8 mouse cellular contexts compared by ENCODE assay signal in the genomic region with DNA sequence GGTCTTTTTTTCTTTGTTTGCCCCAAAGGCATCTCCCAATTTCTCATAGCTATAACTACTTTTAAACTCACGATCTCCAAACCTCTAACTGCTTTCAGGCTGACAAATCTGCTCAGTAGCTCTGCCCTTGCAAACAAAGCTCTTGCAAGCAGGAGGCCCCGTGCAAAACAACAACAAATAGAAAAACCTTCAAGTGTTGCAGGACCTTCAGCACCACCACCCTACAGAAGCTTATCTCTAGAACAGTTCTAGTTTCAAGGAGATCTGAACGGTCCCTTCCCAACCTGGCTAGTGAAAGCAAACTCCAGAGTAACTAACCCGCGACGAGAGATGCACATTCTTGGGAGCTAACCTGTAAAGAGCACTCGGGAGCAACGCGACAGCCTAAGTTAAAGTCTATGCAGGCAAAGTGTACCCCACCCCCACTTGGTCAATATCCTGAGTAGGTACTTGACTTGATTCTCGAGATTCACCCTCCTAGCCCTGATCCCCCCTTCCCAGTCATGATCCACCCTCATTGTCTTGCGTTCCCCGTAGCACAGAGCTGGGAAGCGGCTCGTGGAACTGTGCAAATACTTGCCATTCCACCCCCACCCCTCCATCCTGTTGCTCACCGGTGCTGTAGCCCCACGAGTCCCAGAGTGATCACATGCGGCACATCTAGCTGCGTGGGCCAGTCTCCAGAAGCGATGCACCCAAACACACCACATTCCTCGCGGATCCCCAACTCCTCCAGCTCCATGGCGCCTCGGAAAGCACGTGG. TPM values are rescaled to one million over a fixed set of nuclear protein-coding genes. Genes with fewer than 3 reads are reported as not detected.
DNase-seq lines count a peak whose midpoint lies in the region; ATAC-seq and TF ChIP-seq lines count a peak whose summit lies in the region.

No protein-coding gene starts in this region.

- peak overlapping the region; percentile 80 for H3K4me3 ChIP-seq in layer of hippocampus, adult 2 months
- peak overlapping the region; percentile 67 for H3K4me3 ChIP-seq in forebrain, embryonic 15.5 days
- H3K4me3 ChIP-seq in liver, embryonic 15.5 days (replicated peaks): peak overlapping the region; percentile 75
- H3K4me3 ChIP-seq in stomach, embryonic 14.5 days (ENCODE audit: low read depth, low read length): peak overlapping the region; percentile 70

- H3K27ac ChIP-seq in layer of hippocampus, adult 2 months: peak overlapping the region; percentile 85
- H3K27ac ChIP-seq in forebrain, embryonic 15.5 days (replicated peaks): peak overlapping the region; percentile 89
- H3K27ac ChIP-seq in liver, embryonic 15.5 days (replicated peaks): peak overlapping the region; percentile 86
- H3K27ac ChIP-seq in stomach, embryonic 14.5 days (ENCODE audit: low read length): peak overlapping the region; percentile 76

- no peak for TF ChIP-seq CTCF in layer of hippocampus, adult 2 months (conservative IDR thresholded peaks at IDR 0.05)

- no peak; the same call in 1 of the 2 replicates for ATAC-seq in forebrain, embryonic 15.5 days (replicated peaks)
- peak; percentile 0; the same call in 1 of the 2 replicates for ATAC-seq in liver, embryonic 15.5 days (ENCODE audit: insufficient read depth)
- no peak for ATAC-seq in stomach, embryonic 14.5 days (ENCODE audit: insufficient number of reproducible peaks, insufficient read depth, low FRiP score, low read depth)
- ATAC-seq in granulocyte monocyte progenitor cell, adult 5-6 weeks (replicated peaks; ENCODE audit: poor library complexity, severe bottlenecking): no peak

- H3K36me3 ChIP-seq in forebrain, embryonic 15.5 days: no peaks in the 10 kb centered on the region
- H3K36me3 ChIP-seq in liver, embryonic 15.5 days (replicated peaks): peaks cover 35% of the 10 kb centered on the region
- H3K36me3 ChIP-seq in stomach, embryonic 14.5 days (ENCODE audit: control insufficient read depth, insufficient read depth, low read length): peaks cover 7% of the 10 kb centered on the region; the same call in 1 of the 2 replicates

- H3K4me2 ChIP-seq in forebrain, embryonic 15.5 days (replicated peaks): peak overlapping the region; percentile 81
- peak overlapping the region; percentile 97 for H3K4me2 ChIP-seq in liver, embryonic 15.5 days
- H3K4me2 ChIP-seq in stomach, embryonic 14.5 days (replicated peaks; ENCODE audit: low read depth, low read length): peak overlapping the region; percentile 74

- H3K27me3 ChIP-seq in forebrain, embryonic 15.5 days: no peaks in the 10 kb centered on the region
- no peaks in the 10 kb centered on the region for H3K27me3 ChIP-seq in liver, embryonic 15.5 days
- no peaks in the 10 kb centered on the region for H3K27me3 ChIP-seq in stomach, embryonic 14.5 days (ENCODE audit: control insufficient read depth, insufficient read depth, low read length)

- WGBS in forebrain, embryonic 15.5 days: under 1% methylated on average over 24 of the region's 24 CpGs
- WGBS in liver, embryonic 15.5 days (ENCODE audit: insufficient replicate concordance): under 1% methylated on average over 24 of the region's 24 CpGs
- WGBS in stomach, embryonic 14.5 days: under 1% methylated on average over 24 of the region's 24 CpGs

- peaks cover 34% of the 10 kb centered on the region for H3K4me1 ChIP-seq in forebrain, embryonic 15.5 days
- H3K4me1 ChIP-seq in liver, embryonic 15.5 days (replicated peaks): peaks cover 74% of the 10 kb centered on the region
- peaks cover 25% of the 10 kb centered on the region for H3K4me1 ChIP-seq in stomach, embryonic 14.5 days (ENCODE audit: control insufficient read depth, insufficient read depth, low read length)

- DNase-seq in layer of hippocampus, adult 2 months (ENCODE audit: low spot score in 2 of 2): no peak
- DNase-seq in layer of hippocampus, postnatal 25 days (ENCODE audit: extremely low spot score in 1 of 2, low spot score in 1 of 2): no peak
- peak; percentile 56 for DNase-seq in adipocyte (ENCODE audit: low spot score)
- DNase-seq in left cerebral cortex, adult 18-20 months (ENCODE audit: low spot score in 2 of 2): no peak

- H3K9ac ChIP-seq in forebrain, embryonic 15.5 days (replicated peaks): peak overlapping the region; percentile 64
- H3K9ac ChIP-seq in liver, embryonic 15.5 days: peak overlapping the region; percentile 68
- H3K9ac ChIP-seq in stomach, embryonic 14.5 days (replicated peaks; ENCODE audit: low read depth, low read length): peak overlapping the region; percentile 40

- H3K9me3 ChIP-seq in forebrain, embryonic 15.5 days: no peaks in the 10 kb centered on the region
- no peaks in the 10 kb centered on the region for H3K9me3 ChIP-seq in liver, embryonic 15.5 days (replicated peaks)
- H3K9me3 ChIP-seq in stomach, embryonic 14.5 days (ENCODE audit: control insufficient read depth, low read depth, low read length): no peaks in the 10 kb centered on the region

RNA-seq across cellular contexts. Expression of gene Paics, which starts 0.6 kb away (rescaled TPM):
- 10 to 100 TPM; 90.4 to 92.5 TPM for total RNA-seq in layer of hippocampus, adult 2 months (2021)
- total RNA-seq in layer of hippocampus, postnatal 25 days (2021): 10 to 100 TPM; 88.6 to 96.3 TPM
- polyA plus RNA-seq in forebrain, embryonic 15.5 days (2015; fragmentation: Nextera tagmentation; extraction: Ambion mirVana): 220 and 224 TPM in 2 replicates
- 157 and 158 TPM in 2 replicates for polyA plus RNA-seq in liver, embryonic 15.5 days (2015; fragmentation: Nextera tagmentation; extraction: Ambion mirVana)
- polyA plus RNA-seq in stomach, embryonic 14.5 days (2014; fragmentation: Nextera tagmentation; extraction: Ambion mirVana): 244 and 254 TPM in 2 replicates
- 10 to 100 TPM; 94.1 to 94.2 TPM for total RNA-seq in left cerebral cortex, adult 18-20 months (2021)
- total RNA-seq in granulocyte monocyte progenitor cell, adult 5-6 weeks (2014; fragmentation: Nextera tagmentation): 266 and 303 TPM in 2 replicates
- total RNA-seq in granulocyte monocyte progenitor cell, adult 5-6 weeks (2017): 463 and 482 TPM in 2 replicates

RNA-seq across cellular contexts. Expression of gene Ppat, which starts 0.9 kb away (rescaled TPM):
- total RNA-seq in layer of hippocampus, adult 2 months (2021): 10 to 100 TPM; 15.7 to 17.8 TPM
- 10 to 100 TPM; 14.3 to 18.1 TPM for total RNA-seq in layer of hippocampus, postnatal 25 days (2021)
- 14.6 and 16.5 TPM in 2 replicates for polyA plus RNA-seq in forebrain, embryonic 15.5 days (2015; fragmentation: Nextera tagmentation; extraction: Ambion mirVana)
- 21.9 and 23.1 TPM in 2 replicates for polyA plus RNA-seq in liver, embryonic 15.5 days (2015; fragmentation: Nextera tagmentation; extraction: Ambion mirVana)
- 29.1 and 31.6 TPM in 2 replicates for polyA plus RNA-seq in stomach, embryonic 14.5 days (2014; fragmentation: Nextera tagmentation; extraction: Ambion mirVana)
- 10 to 100 TPM; 20.1 to 20.9 TPM for total RNA-seq in left cerebral cortex, adult 18-20 months (2021)
- total RNA-seq in granulocyte monocyte progenitor cell, adult 5-6 weeks (2014; fragmentation: Nextera tagmentation): 45.5 and 46.1 TPM in 2 replicates
- 73.6 and 87.8 TPM in 2 replicates for total RNA-seq in granulocyte monocyte progenitor cell, adult 5-6 weeks (2017)

RNA-seq across cellular contexts. Expression of gene Srp72, which starts 24.0 kb away (rescaled TPM):
- total RNA-seq in layer of hippocampus, adult 2 months (2021): 100 to 1,000 TPM; 104 to 111 TPM
- 100 to 1,000 TPM; 107 to 108 TPM for total RNA-seq in layer of hippocampus, postnatal 25 days (2021)
- 79.0 and 81.3 TPM in 2 replicates for polyA plus RNA-seq in forebrain, embryonic 15.5 days (2015; fragmentation: Nextera tagmentation; extraction: Ambion mirVana)
- polyA plus RNA-seq in liver, embryonic 15.5 days (2015; fragmentation: Nextera tagmentation; extraction: Ambion mirVana): 40.0 and 41.3 TPM in 2 replicates
- polyA plus RNA-seq in stomach, embryonic 14.5 days (2014; fragmentation: Nextera tagmentation; extraction: Ambion mirVana): 105 and 113 TPM in 2 replicates
- 100 to 1,000 TPM in 1 of 2 experiments, 10 to 100 TPM in 1; 93.8 to 100 TPM for total RNA-seq in left cerebral cortex, adult 18-20 months (2021)
- 188 and 189 TPM in 2 replicates for total RNA-seq in granulocyte monocyte progenitor cell, adult 5-6 weeks (2014; fragmentation: Nextera tagmentation)
- 145 and 146 TPM in 2 replicates for total RNA-seq in granulocyte monocyte progenitor cell, adult 5-6 weeks (2017)

RNA-seq across cellular contexts. Expression of gene Aasdh, which starts 45.2 kb away (rescaled TPM):
- total RNA-seq in layer of hippocampus, adult 2 months (2021): 10 to 100 TPM; 27.9 to 28.9 TPM
- 10 to 100 TPM; 17.4 to 23.2 TPM for total RNA-seq in layer of hippocampus, postnatal 25 days (2021)
- polyA plus RNA-seq in forebrain, embryonic 15.5 days (2015; fragmentation: Nextera tagmentation; extraction: Ambion mirVana): 25.6 and 27.5 TPM in 2 replicates
- 5.0 and 5.3 TPM in 2 replicates for polyA plus RNA-seq in liver, embryonic 15.5 days (2015; fragmentation: Nextera tagmentation; extraction: Ambion mirVana)
- 18.7 and 27.6 TPM in 2 replicates for polyA plus RNA-seq in stomach, embryonic 14.5 days (2014; fragmentation: Nextera tagmentation; extraction: Ambion mirVana)
- 10 to 100 TPM; 21.2 to 22.0 TPM for total RNA-seq in left cerebral cortex, adult 18-20 months (2021)
- 18.1 and 33.9 TPM in 2 replicates for total RNA-seq in granulocyte monocyte progenitor cell, adult 5-6 weeks (2014; fragmentation: Nextera tagmentation)
- 21.9 and 38.7 TPM in 2 replicates for total RNA-seq in granulocyte monocyte progenitor cell, adult 5-6 weeks (2017)

RNA-seq across cellular contexts. Expression of gene Arl9, which starts 53.3 kb away (rescaled TPM):
- 1 to 10 TPM in 1 of 2 experiments, not detected in 1; 1.0 TPM for total RNA-seq in layer of hippocampus, adult 2 months (2021)
- total RNA-seq in layer of hippocampus, postnatal 25 days (2021): not detected
- not detected in 2 replicates for polyA plus RNA-seq in forebrain, embryonic 15.5 days (2015; fragmentation: Nextera tagmentation; extraction: Ambion mirVana)
- 0.38 TPM in 1 of 2 replicates, not detected in the other for polyA plus RNA-seq in liver, embryonic 15.5 days (2015; fragmentation: Nextera tagmentation; extraction: Ambion mirVana)
- not detected in 2 replicates for polyA plus RNA-seq in stomach, embryonic 14.5 days (2014; fragmentation: Nextera tagmentation; extraction: Ambion mirVana)
- not detected for total RNA-seq in left cerebral cortex, adult 18-20 months (2021)
- 2.3 TPM in 1 of 2 replicates, not detected in the other for total RNA-seq in granulocyte monocyte progenitor cell, adult 5-6 weeks (2014; fragmentation: Nextera tagmentation)
- not detected in 2 replicates for total RNA-seq in granulocyte monocyte progenitor cell, adult 5-6 weeks (2017)
